Mouse (Mus musculus): ENCODE measurements around the gene Nrap. TPM values are rescaled to one million over a fixed set of nuclear protein-coding genes. Genes with fewer than 3 reads are reported as not detected.

The Nrap gene
- polyA plus RNA-seq, 1 experiment from 2014 or later, result 0.22 TPM

GRCm38 (mm10) chr19:56400200-56400599, 10.4 kb upstream of the Nrap start:
- H3K9ac ChIP-seq (replicated peaks; ENCODE audit: low read depth, low read length), result no peak overlapping the region
- no peak for ATAC-seq
- H3K4me1 ChIP-seq (replicated peaks; ENCODE audit: control insufficient read depth, insufficient read depth, low read length), result peaks cover 15% of the 10 kb centered on the region
- no peak overlapping the region for H3K4me2 ChIP-seq (ENCODE audit: low read length)
- H3K9me3 ChIP-seq (ENCODE audit: control insufficient read depth, low read length), result no peaks in the 10 kb centered on the region
- H3K27me3 ChIP-seq (replicated peaks; ENCODE audit: control insufficient read depth, insufficient read depth, low read length), result peaks cover 3% of the 10 kb centered on the region; the same call in 1 of the 2 replicates
- no peak overlapping the region for H3K4me3 ChIP-seq (replicated peaks; ENCODE audit: low read length)
- H3K27ac ChIP-seq (ENCODE audit: low read length), result no peak overlapping the region
- 51% methylated on average over 14 of the region's 14 CpGs for WGBS
- H3K36me3 ChIP-seq (ENCODE audit: control insufficient read depth, insufficient read depth), result no peaks in the 10 kb centered on the region

- no peak for ATAC-seq
- no peak overlapping the region for H3K9ac ChIP-seq (replicated peaks; ENCODE audit: low read depth, low read length)
- H3K4me2 ChIP-seq (ENCODE audit: low read length), result no peak overlapping the region
- H3K36me3 ChIP-seq (ENCODE audit: control insufficient read depth, insufficient read depth), result no peaks in the 10 kb centered on the region
- H3K9me3 ChIP-seq (ENCODE audit: control insufficient read depth, low read length), result no peaks in the 10 kb centered on the region
- H3K27ac ChIP-seq (ENCODE audit: low read length), result no peak overlapping the region
- H3K4me1 ChIP-seq (replicated peaks; ENCODE audit: control insufficient read depth, insufficient read depth, low read length), result peaks cover 15% of the 10 kb centered on the region
- no peak overlapping the region for H3K4me3 ChIP-seq (replicated peaks; ENCODE audit: low read length)
- peaks cover 3% of the 10 kb centered on the region; the same call in 1 of the 2 replicates for H3K27me3 ChIP-seq (replicated peaks; ENCODE audit: control insufficient read depth, insufficient read depth, low read length)
Measured at GRCm38 (mm10) chr19:56398528-56398795, 8.6 kb upstream of the Nrap start.

GRCm38 (mm10) chr19:56397663-56398527, 8.1 kb upstream of the Nrap start:
- no peak for ATAC-seq
- peak overlapping the region; percentile 96 for H3K4me2 ChIP-seq (ENCODE audit: low read length)
- peaks cover 3% of the 10 kb centered on the region; the same call in 1 of the 2 replicates for H3K27me3 ChIP-seq (replicated peaks; ENCODE audit: control insufficient read depth, insufficient read depth, low read length)
- WGBS, result 72% methylated on average over 11 of the region's 11 CpGs
- H3K4me3 ChIP-seq (replicated peaks; ENCODE audit: low read length), result peak overlapping the region; percentile 68
- H3K27ac ChIP-seq (ENCODE audit: low read length), result no peak overlapping the region
- H3K9me3 ChIP-seq (ENCODE audit: control insufficient read depth, low read length), result no peaks in the 10 kb centered on the region
- H3K36me3 ChIP-seq (ENCODE audit: control insufficient read depth, insufficient read depth), result no peaks in the 10 kb centered on the region
- H3K9ac ChIP-seq (replicated peaks; ENCODE audit: low read depth, low read length), result peak overlapping the region; percentile 70
- H3K4me1 ChIP-seq (replicated peaks; ENCODE audit: control insufficient read depth, insufficient read depth, low read length), result peaks cover 15% of the 10 kb centered on the region

GRCm38 (mm10) chr19:56396669-56397621, 7.1 kb upstream of the Nrap start, which contains the start of gene Casp7:
Gene Casp7 (plus strand): TSS chr19:56397129.
- H3K4me1 ChIP-seq (replicated peaks; ENCODE audit: control insufficient read depth, insufficient read depth, low read length), result peaks cover 11% of the 10 kb centered on the region
- no peaks in the 10 kb centered on the region for H3K9me3 ChIP-seq (ENCODE audit: control insufficient read depth, low read length)
- peaks cover 3% of the 10 kb centered on the region; the same call in 1 of the 2 replicates for H3K27me3 ChIP-seq (replicated peaks; ENCODE audit: control insufficient read depth, insufficient read depth, low read length)
- H3K9ac ChIP-seq (replicated peaks; ENCODE audit: low read depth, low read length), result peak within 1 kb of the TSS; percentile 70
- H3K27ac ChIP-seq (ENCODE audit: low read length), result peak within 1 kb of the TSS; percentile 16; the same call in 1 of the 2 replicates
- H3K4me2 ChIP-seq (ENCODE audit: low read length), result peak within 1 kb of the TSS; percentile 96
- peak; percentile 77 for ATAC-seq
- H3K4me3 ChIP-seq (replicated peaks; ENCODE audit: low read length), result peak within 1 kb of the TSS; percentile 68
- WGBS, result under 1% methylated on average over 78 of the region's 78 CpGs
- H3K36me3 ChIP-seq (ENCODE audit: control insufficient read depth, insufficient read depth), result no peaks in the 10 kb centered on the region

- Histone ChIP-seq H3K27ac (ENCODE audit: low read length) (no peak overlapping the region), H3K4me2 (ENCODE audit: low read length) (peak overlapping the region; percentile 96), H3K4me3 (replicated peaks; ENCODE audit: low read length) (peak overlapping the region; percentile 68), H3K36me3 (ENCODE audit: control insufficient read depth, insufficient read depth) (no peaks in the 10 kb centered on the region), H3K4me1 (replicated peaks; ENCODE audit: control insufficient read depth, insufficient read depth, low read length) (peaks cover 9% of the 10 kb centered on the region), H3K27me3 (replicated peaks; ENCODE audit: control insufficient read depth, insufficient read depth, low read length) (peaks cover 3% of the 10 kb centered on the region; the same call in 1 of the 2 replicates), H3K9ac (replicated peaks; ENCODE audit: low read depth, low read length) (no peak overlapping the region; the same call in 1 of the 2 replicates), H3K9me3 (ENCODE audit: control insufficient read depth, low read length) (no peaks in the 10 kb centered on the region)
- no peak for ATAC-seq
- WGBS, result 47% methylated on average over 12 of the region's 12 CpGs
Measured at GRCm38 (mm10) chr19:56396227-56396626, 6.4 kb upstream of the Nrap start.

- H3K27ac ChIP-seq (ENCODE audit: low read length), result no peak overlapping the region
- ATAC-seq, result no peak
- H3K4me3 ChIP-seq (replicated peaks; ENCODE audit: low read length), result no peak overlapping the region
- WGBS, result 90% methylated on average over 16 of the region's 16 CpGs
- H3K9me3 ChIP-seq (ENCODE audit: control insufficient read depth, low read length), result no peaks in the 10 kb centered on the region
- H3K4me2 ChIP-seq (ENCODE audit: low read length), result no peak overlapping the region
- H3K27me3 ChIP-seq (replicated peaks; ENCODE audit: control insufficient read depth, insufficient read depth, low read length), result peaks cover 3% of the 10 kb centered on the region; the same call in 1 of the 2 replicates
- H3K36me3 ChIP-seq (ENCODE audit: control insufficient read depth, insufficient read depth), result no peaks in the 10 kb centered on the region
- H3K9ac ChIP-seq (replicated peaks; ENCODE audit: low read depth, low read length), result no peak overlapping the region
- peaks cover 9% of the 10 kb centered on the region for H3K4me1 ChIP-seq (replicated peaks; ENCODE audit: control insufficient read depth, insufficient read depth, low read length)
Measured at GRCm38 (mm10) chr19:56395183-56395935, 5.5 kb upstream of the Nrap start.

- H3K4me1 ChIP-seq (replicated peaks; ENCODE audit: control insufficient read depth, insufficient read depth, low read length), result peaks cover 9% of the 10 kb centered on the region
- H3K27ac ChIP-seq (ENCODE audit: low read length), result no peak overlapping the region
- WGBS, result 83% methylated on average over 9 of the region's 9 CpGs
- no peak for ATAC-seq
- H3K4me2 ChIP-seq (ENCODE audit: low read length), result no peak overlapping the region
- no peak overlapping the region for H3K4me3 ChIP-seq (replicated peaks; ENCODE audit: low read length)
- peaks cover 3% of the 10 kb centered on the region; the same call in 1 of the 2 replicates for H3K27me3 ChIP-seq (replicated peaks; ENCODE audit: control insufficient read depth, insufficient read depth, low read length)
- H3K9me3 ChIP-seq (ENCODE audit: control insufficient read depth, low read length), result no peaks in the 10 kb centered on the region
- no peaks in the 10 kb centered on the region for H3K36me3 ChIP-seq (ENCODE audit: control insufficient read depth, insufficient read depth)
- no peak overlapping the region for H3K9ac ChIP-seq (replicated peaks; ENCODE audit: low read depth, low read length)
Measured at GRCm38 (mm10) chr19:56393311-56393866, 3.6 kb upstream of the Nrap start.

- Histone ChIP-seq H3K4me3 (replicated peaks; ENCODE audit: low read length) (no peak overlapping the region), H3K4me2 (ENCODE audit: low read length) (no peak overlapping the region), H3K9me3 (ENCODE audit: control insufficient read depth, low read length) (no peaks in the 10 kb centered on the region), H3K27me3 (replicated peaks; ENCODE audit: control insufficient read depth, insufficient read depth, low read length) (peaks cover 3% of the 10 kb centered on the region; the same call in 1 of the 2 replicates), H3K4me1 (replicated peaks; ENCODE audit: control insufficient read depth, insufficient read depth, low read length) (peaks cover 3% of the 10 kb centered on the region), H3K9ac (replicated peaks; ENCODE audit: low read depth, low read length) (no peak overlapping the region), H3K36me3 (ENCODE audit: control insufficient read depth, insufficient read depth) (no peaks in the 10 kb centered on the region), H3K27ac (ENCODE audit: low read length) (no peak overlapping the region)
- ATAC-seq, result no peak
- 81% methylated on average over 6 of the region's 6 CpGs for WGBS
Measured at GRCm38 (mm10) chr19:56391307-56392046, 1.6 kb upstream of the Nrap start.

Measured in forebrain, embryonic 16.5 days (tissue).